Mouse (Mus musculus) heart, adult 2 months (tissue): ENCODE measurements at regions not wholly inside any gene's neighbourhood (a gene's known extent, or its start where the extent isn't known, plus 50 kb on each side); places are given as distances from the start of the nearest gene placed in this dataset.

Source experiments
- DNase-seq, 2 experiments: peaks; one replicate each; pipeline ENCODE4 v3.0.0; 2021
- H3K27ac ChIP-seq: fragments of 200-600 bp; 2 replicates; pipeline ENCODE4 v1.8.1; 2022
- H3K27me3 ChIP-seq: fragments of 200-500 bp; 2 replicates; pipeline ENCODE4 v1.6.1; 2012; ENCODE audit warnings: mild to moderate bottlenecking, low read length, inconsistent platforms, mixed read lengths; ENCODE audit not compliant: control insufficient read depth, insufficient read depth
- H3K36me3 ChIP-seq: fragments of 200-500 bp; 2 replicates; pipeline ENCODE4 v1.6.1; 2012; ENCODE audit warnings: low read length, inconsistent platforms; ENCODE audit not compliant: control insufficient read depth, insufficient read depth
- H3K4me1 ChIP-seq: fragments of 200-500 bp; 2 replicates; pipeline ENCODE4 v1.6.1; 2011; ENCODE audit warnings: low read length; ENCODE audit not compliant: control insufficient read depth, insufficient read depth
- H3K4me3 ChIP-seq: fragments of 200-600 bp; 2 replicates; pipeline ENCODE4 v1.8.1; 2022
- H3K79me2 ChIP-seq: fragments of 200-500 bp; replicated peaks from 2 replicates; pipeline ENCODE4 v1.6.1; 2012; ENCODE audit warnings: mild to moderate bottlenecking, inconsistent platforms, low read length, moderate library complexity, mixed read lengths; ENCODE audit not compliant: control insufficient read depth, insufficient read depth
- H3K9ac ChIP-seq: fragments of 200-500 bp; 2 replicates; pipeline ENCODE4 v1.6.1; 2012; ENCODE audit warnings: low read depth, mild to moderate bottlenecking, control low read depth, inconsistent platforms, low read length, mixed read lengths
- CTCF ChIP-seq: fragments of 200-600 bp; IDR thresholded peaks from 2 replicates; pipeline ENCODE4 v1.8.1; 2022; ENCODE audit warnings: antibody characterized with exemption, mild to moderate bottlenecking, moderate library complexity
- EP300 ChIP-seq: fragments of 200-500 bp; IDR thresholded peaks from 2 replicates; pipeline ENCODE4 v1.6.1; 2011; ENCODE audit warnings: low read depth, low read length, control low read depth; ENCODE audit not compliant: insufficient read depth
- POLR2A ChIP-seq: fragments of 200-500 bp; IDR thresholded peaks from 2 replicates; pipeline ENCODE4 v1.6.1; 2011; ENCODE audit warnings: mild to moderate bottlenecking, low read depth, low read length, control low read depth; ENCODE audit not compliant: insufficient read depth
- WGBS: fragments of 180-500 bp; shearing (Covaris S2); methylation state at CpG from one replicate; pipeline ENCODE4 v1.1.7; 2018; 5-methylcytosine and 5-hydroxymethylcytosine counted together
- intact Hi-C: fragments of 180-260 bp; cut with DNase I; formaldehyde crosslinking; loops from one replicate; pipeline ENCODE4 v1.15.1; 2025

DNA sequence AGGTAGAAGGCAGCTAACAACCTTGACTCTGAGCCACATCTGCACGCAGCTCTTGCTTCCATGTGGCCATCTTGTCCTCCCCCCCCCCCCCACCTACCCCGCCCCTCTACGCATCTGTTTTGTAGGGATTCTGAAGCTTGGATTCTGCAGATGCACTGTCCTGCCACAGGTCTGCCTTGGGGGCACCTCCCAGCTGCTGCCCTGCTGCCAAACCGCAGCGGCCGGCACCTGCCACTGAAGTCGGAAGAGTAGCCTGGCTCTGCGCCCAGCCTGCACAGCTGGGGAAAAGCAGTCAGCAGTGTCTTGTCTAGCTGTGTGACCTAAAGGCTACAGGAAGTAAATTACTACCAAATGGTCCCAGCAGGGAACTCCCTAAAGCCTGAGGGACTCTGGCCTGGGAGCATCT is 119.3 kb downstream of the Ddx1 start:
- 20% methylated on average over 8 of the region's 8 CpGs for WGBS
- peak; percentile 64 to 74 for DNase-seq
- intact Hi-C loops = loop anchor here (5.0 kb wide), 1 partner anchor 48 kb away; no protein-coding TSS in a partner anchor
- Histone ChIP-seq H3K9ac (no peak overlapping the region), H3K4me3 (no peak overlapping the region), H3K27me3 (no peaks in the 10 kb centered on the region), H3K79me2 (no peaks in the 10 kb centered on the region), H3K27ac (no peak overlapping the region), H3K36me3 (no peaks in the 10 kb centered on the region; the same call in 1 of the 2 replicates), H3K4me1 (no peaks in the 10 kb centered on the region; the same call in 1 of the 2 replicates)
- TF ChIP-seq CTCF (no peak), EP300 (no peak), POLR2A (no peak)

DNA sequence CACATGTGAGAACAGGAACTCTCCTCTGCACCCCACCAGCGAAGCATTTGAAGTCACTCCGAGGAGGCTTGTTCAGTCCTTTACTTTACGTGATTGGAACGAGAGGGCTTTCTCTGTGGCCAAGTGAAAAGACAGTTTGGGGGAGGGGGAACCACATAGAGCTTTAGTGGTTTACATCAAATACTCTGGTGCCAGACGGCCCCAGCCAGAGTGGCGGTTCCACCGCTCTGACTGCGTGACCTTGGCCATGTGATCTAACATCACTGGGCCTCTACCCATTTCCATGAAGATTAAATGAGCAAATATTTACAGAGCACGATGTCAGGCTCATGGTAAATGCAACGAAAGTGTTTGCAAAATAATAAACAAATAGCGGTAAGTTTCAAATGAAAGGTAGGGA is 121.6 kb downstream of the Ddx1 start:
- no peaks in the 10 kb centered on the region; the same call in 1 of the 2 replicates for H3K4me1 ChIP-seq
- intact Hi-C loops = loop anchor here (5.0 kb wide), 1 partner anchor 50 kb away; no protein-coding TSS in a partner anchor
- no peak overlapping the region for H3K9ac ChIP-seq
- 87% methylated on average over 11 of the region's 11 CpGs for WGBS
- no peak for DNase-seq
- H3K4me3 ChIP-seq = no peak overlapping the region
- TF ChIP-seq CTCF (no peak), EP300 (no peak), POLR2A (no peak)
- no peak overlapping the region for H3K27ac ChIP-seq
- no peaks in the 10 kb centered on the region for H3K79me2 ChIP-seq
- no peaks in the 10 kb centered on the region for H3K27me3 ChIP-seq
- H3K36me3 ChIP-seq = no peaks in the 10 kb centered on the region; the same call in 1 of the 2 replicates

DNA sequence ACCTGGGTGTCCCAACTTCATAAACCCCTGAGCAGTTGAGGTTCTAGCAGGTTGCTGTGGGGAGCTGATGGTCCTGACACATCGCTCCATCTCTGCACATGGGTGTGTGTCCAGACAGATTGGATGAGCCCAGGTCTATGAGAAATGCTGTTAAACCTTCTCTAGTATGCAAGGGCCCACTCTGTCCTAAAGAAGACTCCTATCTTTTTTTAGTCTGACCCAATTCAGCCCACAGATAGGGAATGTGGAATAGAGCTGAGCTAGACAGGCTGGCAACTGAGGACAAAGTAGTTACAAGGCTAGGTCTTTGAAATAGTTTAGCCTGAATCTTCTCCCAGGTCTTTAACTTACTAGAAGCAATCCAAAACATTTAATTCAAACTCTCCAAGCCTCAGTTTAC is 124.0 kb downstream of the Ddx1 start:
- intact Hi-C loops = loop anchor here (5.0 kb wide), 1 partner anchor 52 kb away; no protein-coding TSS in a partner anchor
- Histone ChIP-seq H3K27ac (no peak overlapping the region), H3K27me3 (no peaks in the 10 kb centered on the region), H3K36me3 (no peaks in the 10 kb centered on the region), H3K4me3 (no peak overlapping the region), H3K79me2 (no peaks in the 10 kb centered on the region), H3K4me1 (peaks cover 1% of the 10 kb centered on the region), H3K9ac (no peak overlapping the region)
- TF ChIP-seq CTCF (no peak), EP300 (no peak), POLR2A (no peak)
- WGBS = 96% methylated on average over 1 of the region's 1 CpGs
- DNase-seq = no peak

DNA sequence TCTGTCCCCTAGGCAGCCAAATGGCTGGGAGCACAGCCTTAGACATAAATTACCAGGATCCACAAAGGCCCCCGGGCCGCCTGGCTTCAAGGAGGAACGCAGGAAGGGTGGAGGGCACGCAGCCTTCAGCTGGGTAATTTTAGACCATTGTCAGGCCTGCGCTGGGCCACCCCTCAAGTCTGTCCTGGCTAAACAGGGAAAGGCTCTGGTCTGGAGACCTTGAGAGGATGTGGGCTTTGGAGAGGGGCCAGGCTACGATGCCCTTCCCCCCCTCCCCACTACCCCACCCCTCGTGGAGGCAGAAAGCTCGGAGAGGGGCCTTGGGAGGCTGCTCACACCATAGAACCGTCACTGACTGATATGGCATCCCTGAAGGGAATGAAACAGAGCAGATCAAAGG is 126.7 kb downstream of the Ddx1 start:
- no peak overlapping the region; the same call in 1 of the 2 replicates for H3K27ac ChIP-seq

DNA sequence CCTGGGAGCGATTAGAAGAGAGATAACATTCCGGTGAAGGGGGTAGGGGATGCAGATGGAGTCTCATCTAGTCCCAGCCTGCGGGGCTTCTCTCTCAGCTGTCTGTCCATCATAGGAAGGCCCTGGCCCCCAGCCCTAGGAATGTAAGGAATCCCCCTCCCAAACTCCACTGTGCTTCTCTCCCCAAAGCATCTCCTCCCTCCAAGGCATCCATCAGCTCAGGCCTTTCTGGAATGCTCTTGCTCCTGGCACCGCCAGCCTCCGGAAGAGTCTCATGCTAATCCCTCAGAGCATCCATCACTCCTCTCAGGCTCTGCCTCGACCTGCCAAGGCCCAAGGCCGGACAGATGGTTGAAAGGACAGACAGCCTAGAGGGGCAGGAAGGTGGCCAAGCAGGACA is 128.4 kb downstream of the Ddx1 start:
- peak in 1 of 2 experiments; percentile 18 for DNase-seq
- Histone ChIP-seq H3K9ac (no peak overlapping the region), H3K4me3 (no peak overlapping the region), H3K36me3 (no peaks in the 10 kb centered on the region), H3K27me3 (no peaks in the 10 kb centered on the region), H3K27ac (no peak overlapping the region), H3K4me1 (peaks cover 18% of the 10 kb centered on the region), H3K79me2 (no peaks in the 10 kb centered on the region)
- intact Hi-C loops = no loop called here
- TF ChIP-seq POLR2A (no peak), EP300 (no peak), CTCF (no peak)
- WGBS = 50% methylated on average over 7 of the region's 7 CpGs

More for the DNA sequence above, 126.7 kb downstream of the Ddx1 start:
- Histone ChIP-seq H3K4me1 (peaks cover 13% of the 10 kb centered on the region), H3K4me3 (no peak overlapping the region), H3K36me3 (no peaks in the 10 kb centered on the region), H3K27me3 (no peaks in the 10 kb centered on the region), H3K79me2 (no peaks in the 10 kb centered on the region), H3K9ac (no peak overlapping the region)
- DNase-seq = peak in 1 of 2 experiments; percentile 34
- 27% methylated on average over 9 of the region's 9 CpGs for WGBS
- no peak for TF ChIP-seq EP300
- no peak for TF ChIP-seq CTCF
- TF ChIP-seq POLR2A = no peak
- intact Hi-C loops = no loop called here

DNA sequence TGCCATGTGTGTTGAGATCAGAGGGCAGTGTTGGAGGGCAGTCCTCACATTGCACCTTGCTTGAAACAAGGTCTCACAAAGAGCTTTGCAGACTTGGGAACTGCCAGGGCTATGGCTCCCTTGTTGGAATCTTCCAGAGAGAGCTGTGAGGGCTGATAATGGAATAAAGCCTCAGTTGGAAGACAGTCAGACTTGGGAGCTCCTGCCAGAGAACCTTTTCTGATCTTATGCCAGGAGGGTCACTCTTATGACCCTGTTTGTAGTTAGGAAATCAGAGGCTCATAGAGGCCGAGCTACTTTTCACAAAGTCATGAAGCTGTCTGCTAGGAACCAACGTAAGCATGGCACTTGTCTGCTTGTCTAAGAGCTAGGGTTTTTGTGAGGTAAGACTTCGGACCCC is 129.4 kb downstream of the Ddx1 start:
- peak in 1 of 2 experiments; percentile 24 for DNase-seq
- Histone ChIP-seq H3K79me2 (no peaks in the 10 kb centered on the region), H3K9ac (no peak overlapping the region), H3K36me3 (no peaks in the 10 kb centered on the region), H3K27ac (no peak overlapping the region), H3K4me3 (no peak overlapping the region), H3K4me1 (peaks cover 23% of the 10 kb centered on the region), H3K27me3 (no peaks in the 10 kb centered on the region)
- TF ChIP-seq POLR2A (no peak), EP300 (no peak), CTCF (no peak)
- WGBS = 74% methylated on average over 3 of the region's 3 CpGs
- intact Hi-C loops = loop anchor here (2.0 to 5.0 kb wide), 2 partner anchors 93 to 182 kb away; no protein-coding TSS in a partner anchor
